Mouse (Mus musculus): ENCODE measurements around the gene Cbx7.
"Not testable (repeated sequence)": the region's sequence is repeated elsewhere in the genome, so short reads cannot be mapped to it uniquely, and the experiment has no call there.

GRCm38 (mm10) chr15:79939501-79939900, 31.4 kb downstream of the Cbx7 start:
- not testable (repeated sequence) for TF ChIP-seq POLR2A (IDR thresholded peaks at IDR 0.05; ENCODE audit: extremely low read depth, insufficient read depth, low read length); CTCF (IDR thresholded peaks at IDR 0.05; ENCODE audit: low read depth, low read length)
